Mouse (Mus musculus): ENCODE measurements around the gene Set. TPM values are rescaled to one million over a fixed set of nuclear protein-coding genes. Genes with fewer than 3 reads are reported as not detected.
A peak's percentile ranks its signal among the peaks of the same experiment; 100 is the strongest.

Gene Set
- polyA plus RNA-seq, 1 experiment from 2014 or later: 297 TPM

- WGBS: 74% methylated on average over 3 of the region's 3 CpGs
- no peak for ATAC-seq (ENCODE audit: insufficient number of reproducible peaks, low FRiP score)
Measured at GRCm38 (mm10) chr2:30075625-30076024, 18.4 kb downstream of the Set start.

GRCm38 (mm10) chr2:30076439-30076838 lies 19.3 kb downstream of the Set start:
- no peak overlapping the region for H3K9ac ChIP-seq
- H3K4me1 ChIP-seq (replicated peaks): peaks cover 28% of the 10 kb centered on the region
- no peak overlapping the region for H3K27ac ChIP-seq (ENCODE audit: poor library complexity, severe bottlenecking)
- WGBS: 93% methylated on average over 9 of the region's 9 CpGs
- H3K27me3 ChIP-seq (replicated peaks): no peaks in the 10 kb centered on the region
- no peak for ATAC-seq (ENCODE audit: insufficient number of reproducible peaks, low FRiP score)
- no peak overlapping the region for H3K4me2 ChIP-seq
- no peaks in the 10 kb centered on the region for H3K9me3 ChIP-seq (replicated peaks)
- H3K36me3 ChIP-seq: peaks cover 19% of the 10 kb centered on the region
- no peak overlapping the region for H3K4me3 ChIP-seq

More at GRCm38 (mm10) chr2:30075625-30076024, 18.4 kb downstream of the Set start:
- no peaks in the 10 kb centered on the region for H3K9me3 ChIP-seq (replicated peaks)
- no peak overlapping the region for H3K27ac ChIP-seq (ENCODE audit: poor library complexity, severe bottlenecking)
- H3K36me3 ChIP-seq: peaks cover 19% of the 10 kb centered on the region
- no peaks in the 10 kb centered on the region for H3K27me3 ChIP-seq (replicated peaks)
- no peak overlapping the region for H3K9ac ChIP-seq
- no peak overlapping the region for H3K4me2 ChIP-seq
- H3K4me1 ChIP-seq (replicated peaks): peaks cover 27% of the 10 kb centered on the region
- no peak overlapping the region for H3K4me3 ChIP-seq

GRCm38 (mm10) chr2:30076959-30077358 lies 19.8 kb downstream of the Set start:
- Histone ChIP-seq H3K4me2 (peak overlapping the region; percentile 93), H3K4me3 (peak overlapping the region; percentile 59), H3K9me3 (replicated peaks) (no peaks in the 10 kb centered on the region), H3K27ac (ENCODE audit: poor library complexity, severe bottlenecking) (no peak overlapping the region), H3K9ac (peak overlapping the region; percentile 77; the same call in 1 of the 2 replicates), H3K36me3 (peaks cover 19% of the 10 kb centered on the region), H3K4me1 (replicated peaks) (peaks cover 28% of the 10 kb centered on the region), H3K27me3 (replicated peaks) (no peaks in the 10 kb centered on the region)
- ATAC-seq (ENCODE audit: insufficient number of reproducible peaks, low FRiP score): no peak
- 67% methylated on average over 6 of the region's 6 CpGs for WGBS

- Histone ChIP-seq H3K27me3 (replicated peaks) (no peaks in the 10 kb centered on the region), H3K36me3 (peaks cover 16% of the 10 kb centered on the region), H3K4me1 (replicated peaks) (peaks cover 28% of the 10 kb centered on the region), H3K9ac (peak within 1 kb of the TSS; percentile 77), H3K4me3 (peak within 1 kb of the TSS; percentile 59), H3K9me3 (replicated peaks) (no peaks in the 10 kb centered on the region), H3K4me2 (peak within 1 kb of the TSS; percentile 93), H3K27ac (ENCODE audit: poor library complexity, severe bottlenecking) (peak within 1 kb of the TSS; percentile 91)
- WGBS: 1% methylated on average over 53 of the region's 53 CpGs
- peak; percentile 75 for ATAC-seq (ENCODE audit: insufficient number of reproducible peaks, low FRiP score)
Measured at GRCm38 (mm10) chr2:30077502-30078348, 20.5 kb downstream of the Set start, which contains the start of gene Pkn3. TSS of gene Pkn3 (plus strand) at chr2:30077684.

- Histone ChIP-seq H3K4me2 (peak overlapping the region; percentile 93), H3K27me3 (replicated peaks) (no peaks in the 10 kb centered on the region), H3K27ac (ENCODE audit: poor library complexity, severe bottlenecking) (peak overlapping the region; percentile 91), H3K36me3 (peaks cover 10% of the 10 kb centered on the region), H3K4me1 (replicated peaks) (peaks cover 28% of the 10 kb centered on the region), H3K9ac (peak overlapping the region; percentile 52; the same call in 1 of the 2 replicates), H3K9me3 (replicated peaks) (no peaks in the 10 kb centered on the region), H3K4me3 (peak overlapping the region; percentile 59)
- WGBS: 14% methylated on average over 10 of the region's 10 CpGs
- peak; percentile 71 for ATAC-seq (ENCODE audit: insufficient number of reproducible peaks, low FRiP score)
Measured at GRCm38 (mm10) chr2:30078349-30078712, 21.2 kb downstream of the Set start.

GRCm38 (mm10) chr2:30078760-30079159 lies 21.6 kb downstream of the Set start:
- H3K4me2 ChIP-seq: peak overlapping the region; percentile 93
- H3K4me3 ChIP-seq: peak overlapping the region; percentile 59
- peak overlapping the region; percentile 52 for H3K9ac ChIP-seq
- H3K36me3 ChIP-seq: 0 out of 2 replicates have a peak, but pooled peaks cover 8% of the 10 kb centered on the region
- 63% methylated on average over 4 of the region's 4 CpGs for WGBS
- peak overlapping the region; percentile 91 for H3K27ac ChIP-seq (ENCODE audit: poor library complexity, severe bottlenecking)
- no peak for ATAC-seq (ENCODE audit: insufficient number of reproducible peaks, low FRiP score)
- peaks cover 28% of the 10 kb centered on the region for H3K4me1 ChIP-seq (replicated peaks)
- H3K27me3 ChIP-seq (replicated peaks): no peaks in the 10 kb centered on the region
- H3K9me3 ChIP-seq (replicated peaks): no peaks in the 10 kb centered on the region

GRCm38 (mm10) chr2:30080181-30080800 lies 23.1 kb downstream of the Set start:
- Histone ChIP-seq H3K27me3 (replicated peaks) (no peaks in the 10 kb centered on the region), H3K27ac (ENCODE audit: poor library complexity, severe bottlenecking) (no peak overlapping the region), H3K4me1 (replicated peaks) (peaks cover 35% of the 10 kb centered on the region), H3K4me2 (peak overlapping the region; percentile 93; the same call in 1 of the 2 replicates), H3K36me3 (0 out of 2 replicates have a peak, but pooled peaks cover 8% of the 10 kb centered on the region), H3K9me3 (replicated peaks) (no peaks in the 10 kb centered on the region), H3K4me3 (no peak overlapping the region), H3K9ac (peak overlapping the region; percentile 52; the same call in 1 of the 2 replicates)
- 78% methylated on average over 15 of the region's 15 CpGs for WGBS
- ATAC-seq (ENCODE audit: insufficient number of reproducible peaks, low FRiP score): no peak

- H3K9me3 ChIP-seq (replicated peaks): peaks cover 3% of the 10 kb centered on the region; the same call in 1 of the 2 replicates
- no peak for ATAC-seq (ENCODE audit: insufficient number of reproducible peaks, low FRiP score)
- H3K9ac ChIP-seq: peak overlapping the region; percentile 52; the same call in 1 of the 2 replicates
- no peaks in the 10 kb centered on the region for H3K27me3 ChIP-seq (replicated peaks)
- peaks cover 19% of the 10 kb centered on the region for H3K36me3 ChIP-seq
- peak overlapping the region; percentile 61 for H3K4me2 ChIP-seq
- H3K4me3 ChIP-seq: no peak overlapping the region
- H3K4me1 ChIP-seq (replicated peaks): peaks cover 22% of the 10 kb centered on the region
- WGBS: 61% methylated on average over 5 of the region's 5 CpGs
- no peak overlapping the region for H3K27ac ChIP-seq (ENCODE audit: poor library complexity, severe bottlenecking)
Measured at GRCm38 (mm10) chr2:30084113-30084512, 26.9 kb downstream of the Set start.

GRCm38 (mm10) chr2:30084632-30085031 lies 27.5 kb downstream of the Set start:
- Histone ChIP-seq H3K9me3 (replicated peaks) (peaks cover 3% of the 10 kb centered on the region; the same call in 1 of the 2 replicates), H3K4me2 (peak overlapping the region; percentile 61), H3K4me3 (peak overlapping the region; percentile 21; the same call in 1 of the 2 replicates), H3K4me1 (replicated peaks) (peaks cover 17% of the 10 kb centered on the region), H3K27ac (ENCODE audit: poor library complexity, severe bottlenecking) (no peak overlapping the region), H3K36me3 (peaks cover 19% of the 10 kb centered on the region), H3K9ac (peak overlapping the region; percentile 52), H3K27me3 (replicated peaks) (no peaks in the 10 kb centered on the region)
- ATAC-seq (ENCODE audit: insufficient number of reproducible peaks, low FRiP score): 0 out of 2 replicates have a peak, but pooled peaks have one; percentile 49
- 16% methylated on average over 12 of the region's 12 CpGs for WGBS

- peaks cover 11% of the 10 kb centered on the region for H3K4me1 ChIP-seq (replicated peaks)
- peaks cover 37% of the 10 kb centered on the region for H3K36me3 ChIP-seq
- H3K4me2 ChIP-seq: no peak overlapping the region
- H3K27ac ChIP-seq (ENCODE audit: poor library complexity, severe bottlenecking): no peak overlapping the region
- H3K4me3 ChIP-seq: no peak overlapping the region
- H3K9me3 ChIP-seq (replicated peaks): peaks cover 3% of the 10 kb centered on the region; the same call in 1 of the 2 replicates
- ATAC-seq (ENCODE audit: insufficient number of reproducible peaks, low FRiP score): no peak
- H3K27me3 ChIP-seq (replicated peaks): no peaks in the 10 kb centered on the region
- no peak overlapping the region for H3K9ac ChIP-seq
- WGBS: 85% methylated on average over 4 of the region's 4 CpGs
Measured at GRCm38 (mm10) chr2:30087310-30087709, 30.1 kb downstream of the Set start.

- Histone ChIP-seq H3K4me1 (replicated peaks) (peaks cover 20% of the 10 kb centered on the region), H3K27me3 (replicated peaks) (no peaks in the 10 kb centered on the region), H3K27ac (ENCODE audit: poor library complexity, severe bottlenecking) (no peak overlapping the region), H3K9ac (peak overlapping the region; percentile 16; the same call in 1 of the 2 replicates), H3K4me3 (no peak overlapping the region), H3K4me2 (no peak overlapping the region), H3K36me3 (peaks cover 35% of the 10 kb centered on the region), H3K9me3 (replicated peaks) (peaks cover 3% of the 10 kb centered on the region; the same call in 1 of the 2 replicates)
- ATAC-seq (ENCODE audit: insufficient number of reproducible peaks, low FRiP score): no peak
- 95% methylated on average over 12 of the region's 12 CpGs for whole genome bisulfite sequencing
Measured at GRCm38 (mm10) chr2:30091521-30091920, 34.3 kb downstream of the Set start.
